Mouse (Mus musculus): ENCODE data around the gene Ralgapa2. TPM values are rescaled to one million over a fixed set of nuclear protein-coding genes. Genes with fewer than 3 reads are reported as not detected.
"Not testable (repeated sequence)": the region's sequence is repeated elsewhere in the genome, so short reads cannot be mapped to it uniquely, and the experiment has no call there.

Gene Ralgapa2
- total RNA-seq, 2 experiments from 2014 or later = 17.1 to 35.4 TPM

DNA sequence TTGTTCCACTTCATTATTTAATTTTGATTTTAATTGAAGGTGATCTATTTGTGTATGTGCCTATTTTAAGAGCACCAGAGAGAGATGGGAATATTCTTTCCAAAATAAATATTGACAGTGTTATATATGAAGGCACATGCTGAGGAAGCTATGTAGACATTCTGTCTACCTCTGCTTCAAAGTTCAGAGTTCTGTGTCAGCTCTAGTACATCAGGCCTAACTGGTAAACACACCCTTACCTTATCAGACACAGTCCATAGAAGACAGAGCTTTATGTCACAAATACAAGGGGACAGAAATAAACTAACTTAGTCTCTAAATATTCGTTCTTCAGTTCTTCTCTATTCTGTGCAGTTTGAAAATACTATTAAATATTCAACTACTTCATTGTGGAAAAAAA is 12.1 kb downstream of the Ralgapa2 start:
- DNase-seq (ENCODE audit: extremely low spot score in 1 of 2, low spot score in 1 of 2) = no peak

GRCm38 (mm10) chr2:146499111-146499510 is 13.0 kb downstream of the Ralgapa2 start:
- no peak for DNase-seq (ENCODE audit: extremely low spot score in 1 of 2, low spot score in 1 of 2)

DNA sequence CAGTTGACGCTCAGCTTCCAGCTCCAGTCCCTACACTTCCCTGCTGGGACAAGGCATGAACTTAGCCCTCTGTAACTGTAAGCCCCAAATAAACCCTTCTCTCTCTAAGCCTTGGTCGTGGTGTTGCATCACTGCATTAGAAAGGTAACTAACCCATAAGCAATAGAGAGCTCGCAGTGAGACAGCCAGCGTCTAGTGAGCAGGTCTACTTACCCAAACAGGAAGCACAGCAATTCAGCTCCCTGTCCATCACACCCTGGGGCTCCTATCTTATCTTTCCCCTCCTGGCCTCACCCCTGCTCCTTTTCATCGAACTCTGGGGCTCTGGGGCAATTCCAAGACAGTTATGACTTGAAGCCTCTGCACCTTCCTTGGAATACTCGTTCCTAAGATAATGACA is 13.8 kb downstream of the Ralgapa2 start:
- no peak for DNase-seq (ENCODE audit: extremely low spot score in 1 of 2, low spot score in 1 of 2)

GRCm38 (mm10) chr2:146496995-146497394 is 15.1 kb downstream of the Ralgapa2 start:
- DNase-seq (ENCODE audit: extremely low spot score in 1 of 2, low spot score in 1 of 2) = no peak

DNA sequence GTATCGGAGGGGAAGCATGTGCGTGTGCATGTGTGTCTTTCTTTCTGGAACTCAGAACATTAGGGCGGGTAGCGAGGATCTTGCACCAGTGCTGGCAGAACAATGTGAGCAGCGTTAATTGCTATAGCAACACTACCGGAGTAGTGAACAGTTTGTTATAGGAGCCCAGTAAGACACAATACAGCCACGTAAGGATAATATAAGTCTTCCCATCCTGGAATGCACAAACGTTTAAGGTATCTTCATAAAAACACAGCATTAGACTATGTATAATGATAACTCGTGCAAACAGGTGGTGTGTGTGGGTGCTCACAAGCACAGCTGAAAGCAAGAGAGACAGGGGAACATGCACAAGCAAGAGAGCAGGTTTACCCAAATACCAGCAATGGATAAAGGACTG is 16.4 kb downstream of the Ralgapa2 start:
- DNase-seq (ENCODE audit: extremely low spot score in 1 of 2, low spot score in 1 of 2) = no peak

- no peak for DNase-seq (ENCODE audit: extremely low spot score in 1 of 2, low spot score in 1 of 2)
Observed at GRCm38 (mm10) chr2:146493354-146493946, 18.7 kb downstream of the Ralgapa2 start.

DNA sequence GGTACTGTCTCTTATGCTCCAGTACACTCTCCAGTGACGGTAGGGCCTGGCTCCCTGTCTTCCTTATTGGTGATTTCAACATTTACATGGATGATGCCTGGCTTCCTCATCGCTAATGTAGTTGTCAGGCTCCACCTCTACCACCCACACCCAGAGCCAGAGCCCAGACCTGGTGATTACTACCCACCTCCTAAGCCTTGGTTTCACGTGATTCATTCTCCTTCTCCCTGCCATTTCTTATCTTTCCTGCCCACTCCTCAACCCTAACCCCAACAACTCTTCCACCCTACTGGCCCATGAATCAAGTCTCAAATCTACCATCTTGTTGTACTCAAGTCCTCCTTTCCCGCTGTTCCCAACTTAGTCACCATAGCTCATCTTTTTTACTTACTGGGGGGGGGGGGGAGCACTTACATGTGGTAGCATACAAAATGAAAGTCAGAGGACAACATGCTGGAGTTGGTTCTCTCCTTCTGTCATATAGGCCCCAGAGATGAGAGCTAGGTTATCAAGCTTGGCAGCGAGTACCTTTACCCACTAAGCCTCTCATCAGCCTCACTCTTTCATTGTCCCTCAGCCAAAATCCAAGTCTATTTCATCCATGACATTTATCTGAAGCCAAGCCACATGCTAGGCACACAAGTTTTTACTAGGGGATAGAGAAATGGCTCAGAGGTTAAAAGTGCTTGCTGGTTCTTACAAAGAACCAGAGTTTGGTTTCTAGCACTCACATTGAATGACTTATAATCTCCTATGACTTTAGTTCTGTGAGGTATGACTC is 20.1 kb downstream of the Ralgapa2 start:
- no peak for DNase-seq (ENCODE audit: extremely low spot score in 1 of 2, low spot score in 1 of 2)

GRCm38 (mm10) chr2:146490926-146491325 is 21.2 kb downstream of the Ralgapa2 start:
- no peak for DNase-seq (ENCODE audit: extremely low spot score in 1 of 2, low spot score in 1 of 2)

DNA sequence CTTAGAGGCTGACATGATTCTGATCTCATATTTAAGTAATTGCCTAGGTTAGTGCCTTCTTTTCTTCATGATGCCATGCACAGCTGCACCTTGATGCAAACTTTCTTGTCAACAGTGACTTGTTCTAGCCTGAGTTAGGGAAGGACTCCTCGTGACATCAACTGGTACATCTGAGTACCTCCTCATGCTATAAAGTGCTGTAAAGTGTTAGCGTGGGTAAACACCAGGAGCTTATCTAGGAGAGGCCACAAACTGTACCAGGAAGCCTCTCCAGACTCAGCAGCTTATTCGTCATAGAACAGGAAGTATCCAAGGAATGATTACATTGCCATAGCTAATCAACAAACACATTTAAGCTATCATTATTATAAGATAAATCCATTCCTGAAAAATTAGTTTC is 23.9 kb downstream of the Ralgapa2 start:
- no peak for DNase-seq (ENCODE audit: extremely low spot score in 1 of 2, low spot score in 1 of 2)

DNA sequence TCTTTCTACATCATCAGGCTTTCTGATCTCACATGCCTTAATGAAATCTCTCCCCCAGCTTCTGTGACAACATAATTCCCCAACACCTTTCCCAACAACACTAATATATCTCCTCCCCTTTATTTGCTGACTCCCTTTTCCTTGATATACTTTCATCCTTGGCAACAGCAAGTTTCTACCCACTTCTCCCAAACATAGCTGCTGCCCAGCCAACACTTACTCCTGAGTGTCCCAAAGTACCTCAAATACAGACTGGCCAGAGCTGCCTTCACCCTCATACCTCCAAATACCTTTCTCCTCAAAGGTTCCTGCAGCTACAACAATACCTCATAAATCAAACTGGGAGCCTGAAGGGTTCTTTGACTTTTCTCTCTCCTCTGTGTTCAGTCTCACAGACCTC is 29.3 kb downstream of the Ralgapa2 start:
- DNase-seq (ENCODE audit: extremely low spot score in 1 of 2, low spot score in 1 of 2) = no peak

DNA sequence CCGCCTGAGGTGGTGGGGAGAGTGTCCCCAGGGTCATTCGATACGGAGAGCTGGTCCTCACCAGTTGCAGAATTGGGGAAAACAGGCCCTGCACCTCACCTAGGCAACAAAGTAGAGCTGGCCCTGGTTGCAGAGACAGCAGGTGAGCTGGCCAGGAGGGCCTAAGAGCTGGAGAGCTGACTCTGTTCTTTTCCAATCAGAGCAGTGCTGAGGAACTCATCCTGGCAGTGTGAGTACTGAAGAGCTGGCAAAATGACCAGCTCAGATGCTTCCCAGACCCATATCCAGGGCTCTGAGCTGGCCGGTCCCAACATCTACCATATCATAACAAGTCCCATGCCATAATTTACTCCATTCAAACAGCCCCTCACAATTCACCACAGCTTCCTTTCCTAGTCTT is 34.7 kb downstream of the Ralgapa2 start:
- no peak for DNase-seq (ENCODE audit: extremely low spot score in 1 of 2, low spot score in 1 of 2)

DNA sequence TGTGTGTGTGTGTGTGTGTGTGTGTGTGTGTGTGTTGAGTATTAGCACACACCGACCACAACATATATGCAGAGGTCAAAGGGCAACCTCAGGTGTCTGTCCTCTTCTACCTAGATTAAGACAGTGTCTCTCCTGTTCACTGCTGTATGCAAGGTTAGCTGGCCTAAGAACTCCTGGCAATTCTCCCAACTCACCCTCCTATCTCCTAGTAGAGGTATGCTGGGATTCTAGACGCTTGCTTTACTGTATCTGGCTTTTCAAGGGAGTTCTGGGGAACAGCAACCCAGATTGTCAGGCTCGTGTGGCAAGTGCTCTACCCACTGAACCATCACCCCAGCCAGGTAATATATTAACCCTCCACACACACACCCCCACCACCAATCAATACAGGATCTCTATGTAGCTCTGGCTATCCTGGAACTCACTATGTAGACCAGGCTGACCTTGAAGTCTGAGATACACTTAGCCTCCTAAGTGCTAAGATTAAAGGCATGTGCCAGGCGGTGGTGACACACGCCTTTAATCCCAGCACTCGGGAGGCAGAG is 35.6 kb downstream of the Ralgapa2 start:
- no peak for DNase-seq (ENCODE audit: extremely low spot score in 1 of 2, low spot score in 1 of 2)

- DNase-seq (ENCODE audit: extremely low spot score in 1 of 2, low spot score in 1 of 2) = no peak
Observed at GRCm38 (mm10) chr2:146476001-146476400, 36.1 kb downstream of the Ralgapa2 start.

DNA sequence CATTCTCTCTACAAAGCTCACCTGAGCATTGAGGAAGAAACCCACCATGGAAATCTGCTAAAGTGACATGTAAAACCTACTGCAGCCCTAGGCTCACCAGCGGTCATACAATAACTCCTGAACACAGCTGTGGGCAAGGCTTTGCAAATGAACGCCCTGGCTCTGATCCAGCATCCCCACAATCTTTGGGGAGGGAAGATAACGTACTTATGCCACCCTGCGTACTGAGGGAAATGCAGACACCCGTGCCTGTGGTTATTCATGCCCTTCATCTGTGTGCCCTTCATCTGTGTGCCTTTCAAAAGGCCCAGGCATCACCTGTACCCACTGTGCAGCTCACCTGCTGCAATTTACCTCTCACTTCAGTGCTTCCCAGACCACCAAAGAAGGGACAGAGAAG is 41.2 kb downstream of the Ralgapa2 start:
- no peak for DNase-seq (ENCODE audit: extremely low spot score in 1 of 2, low spot score in 1 of 2)

GRCm38 (mm10) chr2:146469707-146470420 is 42.3 kb downstream of the Ralgapa2 start:
- DNase-seq (ENCODE audit: extremely low spot score in 1 of 2, low spot score in 1 of 2) = peak in 1 of 2 experiments; percentile 16

GRCm38 (mm10) chr2:146468898-146469297 is 43.2 kb downstream of the Ralgapa2 start:
- DNase-seq (ENCODE audit: extremely low spot score in 1 of 2, low spot score in 1 of 2) = no peak

- DNase-seq (ENCODE audit: extremely low spot score in 1 of 2, low spot score in 1 of 2) = no peak
Observed at GRCm38 (mm10) chr2:146468016-146468415, 44.1 kb downstream of the Ralgapa2 start.

GRCm38 (mm10) chr2:146466811-146467210 is 45.3 kb downstream of the Ralgapa2 start:
- not testable (repeated sequence) for DNase-seq (ENCODE audit: extremely low spot score in 1 of 2, low spot score in 1 of 2)

DNA sequence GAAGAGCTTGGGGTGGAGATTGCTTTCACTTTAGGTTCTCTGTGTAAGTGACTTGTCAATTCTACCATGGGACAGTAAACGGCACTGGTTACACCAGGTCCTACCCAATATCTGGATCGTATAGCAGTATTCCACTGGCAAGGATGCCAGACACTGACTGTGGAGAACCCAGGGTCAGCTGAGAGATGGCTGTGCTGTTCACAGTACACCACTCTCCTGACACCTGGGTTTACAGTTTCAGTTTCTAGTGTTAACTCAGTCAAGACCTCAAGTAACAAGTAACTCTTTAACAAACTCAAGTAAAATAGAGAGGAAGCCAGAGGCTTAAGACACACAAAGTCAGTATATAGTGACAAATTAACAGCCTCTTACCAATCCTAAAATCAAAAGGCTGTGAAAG is 54.6 kb downstream of the Ralgapa2 start:
- DNase-seq (ENCODE audit: extremely low spot score in 1 of 2, low spot score in 1 of 2) = no peak

DNA sequence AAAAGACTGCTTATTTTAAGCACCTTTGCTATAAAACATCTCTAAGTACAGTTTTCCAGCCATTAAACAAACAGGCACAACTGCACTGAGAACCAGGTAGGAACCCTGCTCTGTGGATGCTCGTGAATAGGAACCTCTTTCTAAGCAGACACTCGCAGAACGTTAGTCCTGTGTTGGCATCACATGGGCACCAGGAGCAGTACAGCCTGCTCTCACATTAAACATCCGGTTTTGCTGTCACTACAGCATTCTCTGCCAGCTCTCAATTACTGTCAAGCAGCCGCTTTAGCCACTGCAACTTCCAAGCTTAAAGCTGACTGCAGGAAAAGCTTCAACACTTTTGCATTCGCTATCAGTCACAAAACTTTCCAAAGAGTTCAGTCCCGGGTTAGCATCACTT is 55.5 kb downstream of the Ralgapa2 start:
- no peak for DNase-seq (ENCODE audit: extremely low spot score in 1 of 2, low spot score in 1 of 2)

- DNase-seq (ENCODE audit: extremely low spot score in 1 of 2, low spot score in 1 of 2) = no peak
Observed at GRCm38 (mm10) chr2:146456062-146456461, 56.1 kb downstream of the Ralgapa2 start.
